Mouse (Mus musculus) heart, postnatal 4 days (tissue): Measurements from ENCODE around the gene Kif12. TPM values are rescaled to one million over a fixed set of nuclear protein-coding genes. Genes with fewer than 3 reads are reported as not detected.
A peak's percentile ranks its signal among the peaks of the same experiment; 100 is the strongest.

ENCODE experiments used
- DNase-seq: peaks from one replicate; pipeline ENCODE4 v3.0.0; 2021
- total RNA-seq, 2 experiments: library from RNA; stranded (reverse); gene quantifications; 2 replicates each; pipeline ENCODE4 v1.2.3; 2021

The Kif12 gene
- total RNA-seq, 2 experiments from 2014 or later, result not detected

- DNase-seq, result no peak
Observed at GRCm38 (mm10) chr4:63158192-63158591, 13.7 kb downstream of the Kif12 start.

GRCm38 (mm10) chr4:63156726-63157634 lies 15.0 kb downstream of the Kif12 start:
- no peak for DNase-seq

- DNase-seq, result no peak
Observed at GRCm38 (mm10) chr4:63155596-63155995, 16.3 kb downstream of the Kif12 start.

- no peak for DNase-seq
Observed at GRCm38 (mm10) chr4:63154699-63155098, 17.2 kb downstream of the Kif12 start, which contains the start of gene Ambp. Gene Ambp, minus strand, starts transcription at chr4:63154799.

GRCm38 (mm10) chr4:63154028-63154427 lies 17.9 kb downstream of the Kif12 start:
- DNase-seq, result no peak

- DNase-seq, result no peak
Observed at GRCm38 (mm10) chr4:63151127-63151526, 20.8 kb downstream of the Kif12 start.

GRCm38 (mm10) chr4:63147268-63147667 lies 24.7 kb downstream of the Kif12 start:
- no peak for DNase-seq

GRCm38 (mm10) chr4:63129891-63130624 lies 41.9 kb downstream of the Kif12 start:
- peak; percentile 52 for DNase-seq

GRCm38 (mm10) chr4:63124861-63125466 lies 47.0 kb downstream of the Kif12 start:
- no peak for DNase-seq

- peak; percentile 90 for DNase-seq
Observed at GRCm38 (mm10) chr4:63118639-63119437, 53.1 kb downstream of the Kif12 start.

Other genes starting within 250 kb of the Kif12 start
- gene Zfp618, start 206.6 kb downstream of the Kif12 start, total RNA-seq, result 1 to 10 TPM; 8.0 to 9.3 TPM
- gene Ambp, start 17.3 kb downstream of the Kif12 start, total RNA-seq, result not detected
- gene Col27a1, start 41.9 kb upstream of the Kif12 start, total RNA-seq, result 1 to 10 TPM; 6.5 TPM
- not detected for gene Orm1, start 172.4 kb upstream of the Kif12 start, total RNA-seq
- not detected for gene Orm3, start 184.0 kb upstream of the Kif12 start, total RNA-seq
- not detected for gene Orm2, start 190.3 kb upstream of the Kif12 start, total RNA-seq
- gene Akna, start 231.2 kb upstream of the Kif12 start, total RNA-seq, result 1 to 10 TPM; 4.8 to 5.3 TPM